Mouse (Mus musculus) kidney, postnatal 14 days (tissue): Measurements from ENCODE around the gene A930009A15Rik.
A peak's percentile ranks its signal among the peaks of the same experiment; 100 is the strongest.

Source experiments
- DNase-seq: peaks from one replicate; pipeline ENCODE4 v3.0.0; 2022; ENCODE audit warnings: mixed read lengths

A930009A15Rik gene

DNA sequence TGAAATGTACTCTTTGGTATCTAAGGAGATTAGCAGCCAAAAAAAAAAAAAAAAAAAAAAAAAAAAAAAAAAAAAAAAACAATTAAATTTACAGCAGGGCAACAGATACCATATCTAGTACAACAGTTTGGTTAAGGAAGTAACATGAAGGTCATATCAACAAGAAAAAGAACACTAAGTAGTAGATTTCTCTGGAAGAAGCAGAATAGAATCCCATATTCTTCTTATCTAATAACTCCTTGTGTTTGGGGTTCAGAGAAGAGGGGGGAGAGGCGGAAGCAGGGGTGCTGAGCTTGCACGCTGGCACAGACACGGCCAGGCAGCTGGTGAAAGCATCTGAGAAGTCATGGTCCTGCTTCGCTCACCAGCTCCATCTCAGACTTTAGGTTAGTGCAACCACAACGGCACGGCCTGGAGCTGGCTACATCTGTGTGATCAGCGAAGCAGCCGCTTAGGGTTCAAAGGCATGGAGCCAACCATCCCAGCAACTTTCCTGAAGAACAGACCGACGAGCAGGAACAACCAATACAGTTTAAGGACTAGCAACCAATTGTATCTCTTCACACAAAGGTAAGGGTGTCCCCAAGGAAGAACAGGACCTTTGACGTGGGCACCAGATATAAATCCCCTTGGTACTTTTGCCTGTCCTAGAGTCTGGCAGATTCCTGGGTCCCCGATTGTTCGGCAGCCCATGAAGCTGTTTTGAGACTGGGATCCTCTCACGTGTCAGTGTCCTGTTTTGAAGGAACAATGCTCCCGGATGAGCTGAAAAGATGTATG lies at the start of gene A930009A15Rik:
A930009A15Rik (plus strand) TSS at position 275 of the 780 bp plus-strand sequence.
- DNase-seq, result no peak

DNA sequence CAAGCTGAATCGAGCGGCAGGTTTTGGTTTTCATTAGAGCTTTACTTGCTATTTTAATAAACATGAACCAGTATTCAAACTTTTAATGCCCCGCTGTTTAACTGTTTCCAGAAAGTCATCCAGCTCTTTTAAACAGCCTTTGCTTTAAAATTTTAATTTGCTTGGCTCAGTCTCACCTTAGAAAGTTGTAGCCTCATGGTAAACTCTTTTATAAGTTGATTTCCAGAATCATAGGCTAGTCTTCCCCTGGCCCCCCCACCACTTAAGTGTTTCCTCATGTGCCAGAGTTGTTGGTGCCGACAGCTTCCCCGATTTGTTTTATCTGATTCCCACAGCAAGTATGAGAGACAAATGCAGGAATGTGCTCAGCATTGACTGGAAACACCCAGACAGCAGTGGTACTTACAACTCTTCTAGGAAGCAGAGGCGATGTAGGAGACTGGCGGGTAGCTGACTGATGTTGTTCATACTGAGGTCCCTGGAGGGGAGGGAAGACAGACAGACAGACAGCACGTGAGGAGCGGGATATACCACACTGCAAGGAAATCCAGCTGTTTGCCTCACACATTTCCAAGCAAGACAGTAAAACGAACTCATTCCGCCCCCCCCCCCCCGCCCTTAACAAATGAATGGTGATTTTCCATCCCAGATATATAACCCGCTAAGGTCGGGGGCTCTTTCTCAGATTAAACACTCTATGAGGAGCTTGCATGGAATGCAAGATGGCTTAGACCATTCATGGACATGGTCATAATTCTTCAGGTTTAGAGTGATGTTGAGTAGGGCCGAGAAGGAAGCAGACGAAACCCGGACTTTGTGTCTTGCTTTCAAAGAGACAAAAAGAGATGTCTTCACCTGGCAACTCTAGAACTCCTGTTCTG lies 49.3 kb upstream of the A930009A15Rik start:
- DNase-seq, result no peak

DNA sequence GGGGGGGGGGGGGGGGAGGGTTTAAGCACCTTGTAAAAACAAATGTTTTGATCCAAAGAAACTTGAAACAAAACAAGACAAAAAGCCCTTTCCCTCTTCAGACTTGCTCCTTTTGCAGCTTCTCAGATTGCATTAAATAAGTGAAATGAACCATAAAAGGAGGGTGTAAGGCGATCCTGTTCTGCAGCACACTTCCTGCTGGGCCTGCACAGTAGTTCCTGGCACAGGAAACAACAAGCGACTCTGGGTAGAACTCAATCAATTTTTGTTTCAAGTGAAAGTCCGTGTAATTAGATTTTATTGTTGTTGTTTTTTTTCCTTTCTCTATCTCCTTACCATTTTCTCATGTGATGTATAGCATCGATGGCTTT lies 48.7 kb upstream of the A930009A15Rik start:
- DNase-seq, result no peak

DNA sequence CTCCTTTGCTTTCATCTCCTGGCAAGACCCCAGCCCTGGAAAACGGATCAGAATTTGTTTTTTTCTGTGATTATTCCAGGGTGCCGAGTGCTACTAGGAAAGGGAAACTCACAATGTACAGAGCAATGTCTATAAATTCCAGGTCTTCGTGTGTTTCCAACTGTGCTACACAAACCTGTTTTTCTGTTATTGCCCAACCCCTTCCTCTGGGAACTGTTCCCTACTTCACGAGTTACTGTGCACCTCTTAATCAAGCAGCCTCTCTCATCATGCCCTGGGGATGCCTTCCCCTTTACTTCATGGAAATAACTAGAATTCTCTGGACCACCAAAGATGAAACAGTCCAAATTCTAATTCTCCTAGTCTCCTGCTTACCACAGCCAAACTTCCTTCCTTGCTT lies 40.9 kb upstream of the A930009A15Rik start:
- no peak for DNase-seq

DNA sequence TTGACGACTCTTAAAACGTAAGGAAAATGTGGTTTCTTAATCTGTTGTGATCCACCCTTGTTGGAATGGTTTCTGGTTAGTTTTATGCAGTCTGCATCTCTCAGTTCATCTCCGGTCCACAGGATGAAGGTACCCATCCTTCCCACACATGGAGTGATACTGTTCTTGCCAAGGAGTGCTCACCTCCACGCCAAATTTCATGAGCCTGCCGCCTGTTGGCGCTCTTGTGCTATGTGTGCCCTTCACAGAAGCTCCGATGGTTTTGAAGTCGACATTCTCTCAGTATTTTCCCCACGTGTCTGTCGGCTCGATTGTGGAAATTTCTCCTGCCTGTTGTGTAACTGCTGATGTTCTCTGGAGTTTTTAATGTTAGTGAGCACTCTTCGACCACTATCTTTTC lies 40.0 kb upstream of the A930009A15Rik start:
- no peak for DNase-seq

DNA sequence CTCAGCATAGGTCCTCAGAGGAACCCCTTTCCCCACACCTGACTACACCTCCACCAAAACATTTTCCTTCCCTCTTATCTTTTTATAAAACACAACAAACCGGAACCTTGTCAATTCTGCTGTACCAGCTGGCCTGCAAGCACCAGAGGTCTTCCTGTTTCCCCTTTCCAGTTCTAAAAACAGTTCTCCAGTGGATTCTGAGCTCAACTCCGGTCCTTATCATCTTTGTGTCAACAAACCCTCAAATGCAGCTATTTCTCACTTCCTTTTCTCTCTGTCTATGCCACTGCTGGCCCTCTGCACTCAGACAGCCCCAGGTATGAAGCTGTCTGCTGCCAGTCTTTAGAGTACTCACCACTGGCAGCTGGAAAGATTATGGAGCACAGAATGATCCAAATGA lies 39.0 kb upstream of the A930009A15Rik start:
- DNase-seq, result no peak

DNA sequence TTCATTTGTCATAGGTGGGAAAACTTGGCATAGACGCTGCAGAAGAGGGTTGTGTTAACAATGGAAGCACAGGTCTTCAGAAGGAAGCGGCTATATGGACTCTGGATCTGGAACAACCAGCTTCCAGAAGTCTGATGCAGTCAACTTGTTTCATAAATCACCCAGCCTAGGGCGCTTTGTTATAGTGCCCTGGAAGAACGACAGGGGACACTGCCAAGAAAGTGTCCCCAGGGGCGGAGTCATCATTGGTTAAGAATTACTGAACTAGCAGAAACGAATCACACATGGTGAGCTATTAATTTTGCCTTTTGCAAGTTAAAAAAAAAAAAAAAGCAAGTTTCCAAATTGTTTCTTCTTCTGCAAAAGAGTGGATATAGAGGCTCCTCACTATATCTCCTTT lies 26.9 kb upstream of the A930009A15Rik start:
- no peak for DNase-seq

DNA sequence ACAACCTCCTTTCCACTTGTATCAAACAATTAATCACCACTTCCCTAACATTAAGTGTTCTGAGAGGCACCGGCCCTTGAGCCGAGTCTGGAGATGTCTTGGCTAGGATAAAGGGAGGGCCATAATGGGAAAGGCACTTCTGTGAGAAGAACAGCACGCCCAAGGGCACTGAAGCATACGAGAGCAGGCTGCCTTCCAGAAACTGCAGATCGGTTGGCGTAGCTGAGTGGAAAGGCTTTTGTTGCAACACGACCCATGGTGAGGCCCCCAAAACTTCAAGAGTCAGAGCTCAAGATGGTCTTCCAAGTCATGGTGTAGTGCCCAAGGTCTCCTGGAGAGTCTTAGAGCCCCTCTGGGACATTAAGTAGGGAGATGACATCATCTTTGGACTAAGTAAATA lies 19.5 kb upstream of the A930009A15Rik start:
- no peak for DNase-seq

DNA sequence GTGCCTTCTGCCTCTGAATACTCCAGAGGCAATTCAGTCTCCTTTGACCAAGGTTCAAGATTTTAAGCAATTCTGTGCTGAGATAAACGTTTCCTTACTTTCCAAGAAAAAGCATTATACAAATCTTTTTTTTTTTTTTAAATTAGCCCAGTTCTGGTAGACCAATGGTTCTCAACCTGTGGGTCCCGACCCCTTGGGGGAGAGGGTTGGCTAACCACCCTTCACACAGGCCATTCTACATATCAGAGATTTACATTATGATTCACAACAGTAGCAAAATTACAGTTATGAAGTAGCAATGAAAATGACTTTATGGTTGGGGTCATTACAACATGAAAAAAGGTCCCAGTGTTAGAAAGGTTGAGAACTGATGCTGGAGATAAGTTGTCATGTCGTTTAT lies 18.7 kb upstream of the A930009A15Rik start:
- no peak for DNase-seq

DNA sequence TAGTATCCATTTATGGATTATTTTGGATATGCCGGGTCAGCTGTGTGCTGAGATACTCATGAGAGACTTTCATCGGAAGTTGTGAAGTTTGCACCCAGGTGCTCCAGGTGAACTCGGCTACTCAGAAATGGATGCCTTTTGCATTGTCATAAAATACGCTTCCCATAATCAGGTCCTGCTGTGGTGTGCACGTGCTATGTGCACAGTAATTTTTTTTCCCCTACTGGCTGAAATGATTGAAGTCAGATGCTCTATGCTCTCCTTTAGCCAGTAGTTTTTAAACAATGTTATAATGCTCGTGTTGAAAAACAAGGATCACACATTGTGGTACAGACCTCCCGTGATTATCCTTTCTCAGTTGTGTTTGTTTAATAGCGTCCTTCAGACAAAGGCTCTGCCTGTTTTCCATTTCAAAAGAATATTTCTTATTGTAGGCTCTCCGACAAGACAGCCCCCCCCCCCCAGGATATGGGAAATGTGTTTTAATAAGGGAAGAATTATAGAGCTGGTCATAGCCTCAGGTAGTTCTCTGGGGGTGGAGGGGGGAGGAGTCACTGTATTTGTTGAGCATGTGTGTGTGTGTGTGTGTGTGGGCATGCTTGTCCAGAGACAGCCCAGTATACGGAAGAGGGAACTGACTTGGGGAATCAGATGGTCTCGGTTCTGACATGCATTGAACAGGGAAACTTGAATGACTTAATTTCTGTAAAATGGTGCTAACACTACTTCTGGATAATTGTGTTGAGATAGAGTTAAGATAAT lies 16.3 kb upstream of the A930009A15Rik start:
- no peak for DNase-seq

DNA sequence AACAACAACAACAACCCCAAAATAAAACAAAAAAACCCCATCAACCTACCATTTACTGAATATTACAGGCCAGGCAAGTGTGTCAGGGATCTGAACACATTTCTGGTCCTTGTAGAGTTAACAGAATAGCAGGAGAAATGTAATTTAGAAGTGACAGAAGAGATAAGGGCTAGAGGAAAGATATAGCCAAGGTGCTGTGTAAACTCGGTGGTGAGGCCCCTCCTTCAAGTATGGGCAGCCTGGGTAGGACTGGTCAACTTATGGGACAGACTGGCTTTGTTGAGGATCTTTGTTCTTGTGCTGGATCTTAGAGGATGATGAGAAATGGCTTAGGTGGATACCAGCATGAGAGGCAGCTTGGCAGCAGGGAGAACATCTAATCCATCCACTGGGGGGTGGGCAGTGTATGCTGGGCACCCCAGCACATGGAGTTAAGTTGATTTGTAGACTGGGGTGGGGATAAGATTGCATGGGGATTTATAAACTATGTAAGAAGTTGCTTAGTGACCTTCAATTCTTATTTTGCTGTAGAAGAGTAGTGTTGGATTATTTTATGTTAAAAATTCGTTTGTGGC lies 14.5 kb upstream of the A930009A15Rik start:
- no peak for DNase-seq

DNA sequence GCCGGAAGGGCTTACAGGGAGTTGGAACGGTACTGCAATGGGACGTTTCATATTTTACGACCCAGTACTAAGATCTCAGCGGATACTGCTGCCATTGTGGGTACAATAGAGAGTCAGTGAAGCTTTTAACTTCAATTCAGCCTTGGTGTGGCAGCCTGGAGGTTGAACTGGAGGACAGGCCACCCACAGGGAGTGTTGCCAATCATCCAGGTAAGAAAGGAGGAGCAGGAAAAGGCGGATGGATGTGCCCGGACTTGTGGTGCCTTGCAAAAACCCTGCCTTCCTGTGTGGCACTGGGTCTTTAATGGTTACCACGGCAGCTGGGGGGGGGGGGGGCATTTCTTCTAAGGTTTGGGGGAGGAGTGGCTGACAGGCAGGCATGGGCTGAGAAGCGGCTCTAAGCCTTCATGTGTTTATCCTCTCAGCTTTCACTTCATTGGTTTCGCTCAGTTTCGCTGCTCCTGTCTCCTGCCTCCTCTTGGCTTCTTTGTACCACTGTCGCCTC lies 13.0 kb upstream of the A930009A15Rik start:
- no peak for DNase-seq

DNA sequence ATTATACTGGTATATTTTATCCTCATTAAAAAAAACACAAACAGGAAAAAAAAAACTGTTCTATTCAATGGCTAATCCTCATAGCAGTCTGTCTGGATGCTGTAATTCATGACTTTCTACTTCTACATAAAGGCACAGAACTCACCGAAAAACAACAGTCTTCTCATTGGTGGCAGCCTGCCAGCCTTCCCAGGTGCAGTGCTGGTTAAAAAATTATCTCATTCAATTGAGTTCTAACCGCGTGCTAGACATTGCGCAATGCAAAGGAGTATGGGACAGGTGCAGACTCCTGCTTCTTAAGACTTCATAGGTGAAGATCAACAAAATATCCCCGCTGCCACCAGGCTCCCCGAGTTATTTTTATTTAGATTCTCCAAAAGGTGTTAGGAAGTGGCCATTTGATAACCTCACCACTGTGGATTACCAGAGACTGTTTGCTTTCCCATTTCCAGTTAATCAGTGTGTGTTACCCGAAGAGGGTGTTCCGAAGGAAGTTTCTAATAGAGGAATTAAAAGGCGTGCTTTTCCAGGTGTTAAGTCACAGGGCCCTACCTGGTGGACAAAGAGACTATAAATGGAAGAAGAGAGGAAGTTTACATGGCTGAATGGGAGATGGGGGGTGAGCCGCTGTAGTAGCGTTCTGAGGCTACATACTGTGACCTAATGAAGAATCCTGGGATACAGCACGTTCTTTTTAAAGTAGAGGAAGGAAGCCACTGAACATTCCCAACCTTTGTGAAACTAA lies 8.5 kb upstream of the A930009A15Rik start:
- DNase-seq, result peak; percentile 47

DNA sequence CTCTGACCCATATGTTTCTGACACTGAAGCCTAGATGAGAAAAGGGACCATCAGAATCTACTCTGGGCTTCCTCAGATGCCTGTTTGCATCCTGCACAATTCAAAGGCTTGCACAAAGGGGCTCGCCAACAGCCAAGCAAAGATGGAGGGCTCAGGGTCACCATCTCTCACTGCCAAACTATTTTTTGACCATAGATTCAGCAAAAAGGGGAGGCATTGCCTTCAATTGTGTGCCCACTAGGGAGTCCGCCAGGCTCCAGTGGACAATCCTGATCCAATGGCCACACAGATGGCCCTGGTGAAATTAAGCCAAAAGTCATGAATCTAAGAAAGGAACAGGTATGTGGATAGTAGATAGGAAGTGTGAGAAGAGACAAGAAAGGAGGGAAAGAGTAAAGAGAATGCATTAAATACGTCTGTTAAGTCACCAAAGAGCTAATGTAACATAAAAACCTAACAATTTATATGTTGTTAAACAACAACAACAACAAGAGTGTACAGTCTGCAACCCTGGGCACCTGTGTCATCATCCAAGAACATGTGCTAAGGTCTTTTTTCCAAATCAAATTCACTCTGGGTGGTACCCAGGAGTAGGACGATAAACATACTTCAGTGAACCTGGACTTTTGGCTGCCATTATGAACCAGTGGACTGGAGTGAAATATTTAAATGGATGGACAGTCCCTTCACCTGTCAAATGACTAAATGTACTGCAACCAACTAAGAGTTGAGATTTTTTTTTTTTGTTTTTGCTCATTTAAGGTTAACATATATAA lies 6.7 kb upstream of the A930009A15Rik start:
- DNase-seq, result no peak

DNA sequence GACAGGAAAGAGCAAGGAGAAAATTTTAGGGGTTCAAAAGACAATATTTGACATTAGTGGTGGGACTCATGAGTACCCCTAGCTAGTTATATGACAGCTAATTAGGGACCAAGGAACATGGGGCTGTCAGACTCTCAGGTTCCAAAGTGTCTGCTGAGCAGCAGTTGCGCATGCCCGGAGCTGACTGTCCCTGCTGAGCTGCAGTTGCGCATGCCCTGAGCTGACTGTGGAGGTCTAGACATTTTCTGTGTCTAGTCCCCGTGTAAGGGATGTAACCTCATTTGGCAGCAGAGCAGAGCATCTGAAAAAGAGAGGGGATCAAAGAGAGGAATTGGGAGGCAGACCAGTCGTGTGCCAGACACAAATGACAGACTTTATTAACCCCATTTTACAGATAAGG lies 5.8 kb upstream of the A930009A15Rik start:
- DNase-seq, result no peak

DNA sequence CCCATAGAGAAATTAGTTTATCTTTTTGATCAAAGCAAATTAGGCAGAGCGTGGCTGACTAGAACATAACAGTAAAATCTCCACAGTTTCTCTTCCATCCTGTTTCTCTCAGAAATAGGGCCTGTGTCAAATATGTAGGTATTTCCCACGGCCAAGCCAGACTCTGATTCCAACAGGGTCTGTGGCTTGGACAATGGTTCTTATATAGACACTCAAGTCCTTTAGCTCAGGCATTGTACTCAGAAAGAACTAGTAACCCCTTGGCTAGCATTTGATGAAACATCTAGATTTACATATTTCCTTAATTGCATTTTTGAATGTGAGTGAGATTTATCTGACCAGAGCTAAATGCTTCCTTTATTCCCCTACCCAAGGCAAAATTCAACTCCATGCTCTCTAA lies 791 bp downstream of the A930009A15Rik start:
- DNase-seq, result no peak

DNA sequence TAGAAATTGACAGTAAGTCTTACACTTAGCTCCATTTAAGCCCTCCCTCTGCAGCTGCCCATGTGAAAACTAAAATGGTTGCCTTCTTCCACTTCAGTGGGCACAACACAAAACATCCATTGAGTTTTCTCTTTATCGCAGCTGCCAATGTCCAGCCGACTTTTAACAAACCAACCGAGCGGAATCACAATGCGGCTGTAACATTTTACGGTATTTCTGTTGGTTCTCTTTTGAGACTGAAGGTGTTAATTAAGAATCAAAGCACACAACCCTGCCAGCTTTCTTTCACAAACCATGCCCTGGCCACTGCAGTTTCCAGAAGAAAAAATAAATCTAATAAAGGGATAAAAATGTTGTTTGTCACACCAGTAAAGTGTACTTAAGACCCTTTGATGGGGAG lies 1.5 kb downstream of the A930009A15Rik start:
- no peak for DNase-seq

DNA sequence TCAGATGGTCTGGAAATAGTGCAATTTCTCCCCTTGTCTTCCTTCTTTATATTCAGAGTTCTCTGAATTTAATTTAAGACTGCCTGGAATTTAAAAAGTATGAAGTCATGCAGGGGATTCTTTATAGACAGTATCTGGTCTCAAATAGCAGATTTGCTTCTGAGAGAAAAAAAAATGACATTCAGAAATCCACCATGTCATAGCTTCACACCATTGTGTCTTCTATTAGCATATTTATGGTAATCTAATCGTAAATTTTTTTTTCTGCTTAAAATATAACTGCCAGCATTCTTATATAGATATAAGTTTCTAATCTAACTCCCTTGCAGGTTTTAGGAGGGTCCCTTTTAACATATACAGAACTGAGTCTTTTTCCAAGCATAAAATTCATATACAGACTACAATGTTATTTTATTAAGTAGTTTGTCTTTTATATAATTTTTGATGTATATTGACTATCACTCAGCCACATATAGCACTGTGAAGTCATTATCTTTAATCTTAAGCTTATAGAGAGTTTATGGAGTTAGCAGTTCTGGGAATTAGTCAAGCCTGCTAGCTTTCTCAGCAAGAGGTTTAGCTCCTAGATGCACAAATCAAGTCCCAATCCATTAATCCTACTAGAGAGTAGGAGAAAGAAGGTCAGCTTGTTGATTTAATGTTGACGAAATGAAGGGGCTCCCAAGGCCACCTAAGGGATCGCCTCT lies 2.1 kb downstream of the A930009A15Rik start:
- no peak for DNase-seq

DNA sequence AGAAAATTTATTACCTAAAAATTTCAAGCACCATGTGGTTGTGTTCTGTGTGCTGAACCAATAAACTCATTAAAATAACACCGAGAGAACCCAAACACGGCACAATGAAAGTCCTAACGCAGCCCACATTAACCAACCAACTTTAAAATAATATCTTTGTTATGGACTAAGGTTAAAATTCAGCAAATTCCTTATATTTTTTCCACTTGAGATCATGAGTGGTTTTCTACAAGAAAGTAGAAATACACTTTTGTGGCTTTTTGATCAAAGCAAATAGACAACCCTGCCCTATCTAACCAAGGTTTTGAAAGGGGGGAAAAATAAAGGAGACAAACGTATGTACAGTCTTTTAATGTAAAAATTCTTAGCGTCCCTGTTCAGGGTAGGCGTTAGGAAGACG lies 9.3 kb downstream of the A930009A15Rik start:
- no peak for DNase-seq

DNA sequence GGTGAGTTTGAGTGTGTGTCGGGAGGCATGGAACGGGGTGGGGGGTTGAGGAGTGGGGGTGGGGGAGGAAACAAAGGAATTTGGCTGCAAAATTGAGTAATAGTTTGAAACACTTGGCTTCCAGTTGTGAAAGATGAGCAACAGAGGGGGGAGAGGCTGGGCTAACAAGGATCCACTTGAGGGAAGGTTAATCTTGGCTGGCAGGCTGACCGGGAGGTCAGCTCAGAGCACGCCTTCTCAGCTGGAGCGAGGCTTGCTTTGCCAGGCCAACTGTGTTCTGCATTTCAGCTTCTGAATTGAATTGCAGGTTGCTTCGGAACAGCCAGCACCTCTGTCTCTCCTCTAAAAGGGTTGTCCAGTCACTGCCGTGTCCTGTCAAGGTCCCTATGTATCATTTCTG lies 9.7 kb downstream of the A930009A15Rik start:
- no peak for DNase-seq

DNA sequence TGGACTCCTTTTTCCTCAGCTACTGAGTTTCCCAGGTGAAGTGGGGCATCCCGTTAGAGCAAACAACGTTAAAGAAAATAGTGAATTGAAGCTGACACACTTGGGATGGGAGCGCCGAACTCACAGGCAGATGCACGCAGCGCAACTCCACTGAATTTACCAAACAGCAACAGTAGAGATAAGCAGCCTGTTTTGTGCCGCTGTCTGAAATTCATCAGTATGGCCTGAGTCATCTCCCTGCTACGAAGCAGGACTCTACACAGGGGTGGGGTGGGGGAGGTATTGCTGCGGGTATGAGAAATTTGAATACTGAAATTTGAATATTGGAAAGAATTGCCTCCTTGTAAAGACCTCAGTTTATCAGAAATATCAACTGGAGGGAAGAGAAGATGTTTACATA lies 12.2 kb downstream of the A930009A15Rik start:
- no peak for DNase-seq
